Mouse (Mus musculus) cerebellum, adult 18-20 months (tissue): ENCODE measurements at regions not wholly inside any gene's neighbourhood (a gene's known extent, or its start where the extent isn't known, plus 50 kb on each side); places are given as distances from the start of the nearest gene placed in this dataset.

Experiments used
- DNase-seq, 2 experiments: peaks; one replicate each; pipeline ENCODE4 v3.0.0; 2021

DNA sequence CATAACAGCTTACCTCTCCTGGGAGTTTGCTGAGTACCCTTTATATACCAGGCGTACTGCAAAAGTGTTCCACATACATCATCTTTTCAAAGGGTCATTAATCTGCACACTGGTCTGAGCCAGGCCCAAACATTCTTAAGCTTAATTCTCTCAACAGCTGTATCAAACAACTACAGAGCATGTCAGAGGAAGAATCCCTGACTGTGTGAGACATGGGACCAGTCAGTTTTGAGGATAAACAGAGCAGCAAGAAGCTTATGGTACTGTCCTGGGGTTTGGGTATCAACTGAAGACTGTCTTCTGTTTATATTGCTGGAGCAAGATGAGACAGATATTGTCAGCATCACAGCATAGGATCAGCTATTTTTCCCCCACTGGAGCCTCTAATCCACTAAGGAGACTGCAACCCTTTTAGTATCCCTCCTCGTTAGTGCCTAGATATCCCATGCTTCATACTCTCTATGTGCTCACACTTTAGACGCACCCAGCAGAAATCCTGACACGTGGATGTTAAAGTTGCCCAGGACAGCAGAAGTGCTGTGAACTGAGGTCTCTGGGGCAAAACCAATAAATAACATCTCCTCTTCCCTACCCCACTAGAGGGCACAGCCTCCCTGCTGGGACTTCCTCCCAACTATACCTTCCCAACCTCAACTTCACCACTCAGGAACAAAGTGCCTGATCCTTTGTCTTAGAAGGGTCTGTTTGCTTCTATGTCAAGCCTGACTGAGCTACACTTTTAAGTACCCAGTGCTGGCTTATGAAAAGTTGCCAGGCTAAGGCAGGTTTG lies 271.6 kb downstream of the Gm826 start:
- no peak for DNase-seq

DNA sequence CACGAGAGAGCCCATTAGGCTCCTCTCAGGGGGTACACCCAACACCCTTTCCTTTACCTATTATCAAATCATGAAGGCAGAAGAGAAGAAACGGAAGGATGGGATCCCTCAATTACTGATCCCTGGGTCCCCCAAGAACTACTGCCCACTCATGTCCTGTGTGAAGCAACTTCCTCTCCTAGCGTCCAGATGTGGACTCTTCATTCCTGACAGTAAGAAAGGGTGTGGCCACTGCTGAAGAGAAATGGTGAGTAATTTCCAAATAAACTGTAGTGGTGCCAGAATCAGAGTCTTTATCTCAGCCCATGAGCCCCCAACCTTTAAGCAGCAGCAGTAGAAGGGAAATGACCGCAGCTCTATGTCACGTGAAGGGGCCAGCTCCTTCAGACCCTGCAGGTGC lies 273.9 kb downstream of the Gm826 start:
- DNase-seq = no peak

DNA sequence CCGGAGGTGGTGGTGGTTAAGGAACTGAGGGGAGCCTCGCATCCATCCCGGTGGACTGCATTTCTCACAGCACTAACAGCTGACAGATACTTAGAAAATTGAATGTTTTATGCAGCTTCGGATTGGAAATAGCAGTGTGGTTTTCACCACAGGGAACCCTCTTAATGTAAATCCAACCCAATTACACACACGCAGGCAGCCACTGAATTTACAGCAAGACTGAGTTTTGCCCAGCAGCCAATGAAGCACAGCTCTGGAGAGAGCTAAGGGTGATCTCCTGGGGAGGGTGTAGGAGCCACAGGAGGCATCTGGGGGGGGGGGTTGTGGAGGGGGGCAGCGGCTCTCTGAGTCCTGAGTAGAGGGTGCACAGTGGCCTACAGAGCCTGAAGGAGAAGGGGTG lies 276.8 kb downstream of the Gm826 start:
- DNase-seq = no peak

DNA sequence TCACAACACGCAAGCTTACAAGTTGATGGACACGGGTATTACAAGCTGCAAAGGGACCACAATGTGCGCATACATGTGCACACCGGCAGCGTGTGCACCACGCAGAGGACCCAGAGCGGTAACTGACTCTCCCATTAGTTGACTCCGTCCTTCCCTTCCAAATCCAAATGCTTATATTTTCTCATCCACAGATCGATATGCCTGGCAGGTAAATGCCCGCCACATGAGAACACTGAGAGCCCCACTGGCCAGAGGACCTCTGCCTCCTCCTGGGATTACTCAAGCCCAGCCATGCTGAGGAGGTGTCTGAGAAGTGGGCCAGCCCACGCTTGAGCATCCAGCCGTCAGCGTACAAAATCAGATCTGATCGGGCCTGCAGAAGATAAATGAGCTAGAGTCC lies 279.6 kb downstream of the Gm826 start:
- no peak for DNase-seq

DNA sequence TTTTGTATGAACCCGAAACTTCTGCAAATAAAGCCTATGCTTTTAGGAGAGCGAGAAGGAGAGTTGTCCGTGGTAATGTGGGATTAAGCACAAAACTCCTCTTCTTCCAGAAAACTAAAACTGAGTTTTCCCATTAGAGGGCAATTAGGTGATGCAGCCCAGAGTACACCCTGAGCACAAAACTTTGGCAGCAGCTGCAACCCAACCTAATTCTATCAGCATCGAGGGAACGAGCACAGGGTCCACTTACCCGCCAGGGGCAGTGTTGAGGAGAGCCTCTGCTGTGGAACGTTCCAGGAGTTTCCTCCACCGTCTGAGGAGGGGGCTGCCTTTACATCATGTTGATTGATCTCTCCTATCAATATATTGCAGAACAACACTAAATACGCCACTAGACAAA lies 285.7 kb downstream of the Gm826 start:
- no peak for DNase-seq

- no peak for DNase-seq
These were observed 286.9 kb downstream of the Gm826 start for GRCm38 (mm10) chr2:160046881-160047543.

DNA sequence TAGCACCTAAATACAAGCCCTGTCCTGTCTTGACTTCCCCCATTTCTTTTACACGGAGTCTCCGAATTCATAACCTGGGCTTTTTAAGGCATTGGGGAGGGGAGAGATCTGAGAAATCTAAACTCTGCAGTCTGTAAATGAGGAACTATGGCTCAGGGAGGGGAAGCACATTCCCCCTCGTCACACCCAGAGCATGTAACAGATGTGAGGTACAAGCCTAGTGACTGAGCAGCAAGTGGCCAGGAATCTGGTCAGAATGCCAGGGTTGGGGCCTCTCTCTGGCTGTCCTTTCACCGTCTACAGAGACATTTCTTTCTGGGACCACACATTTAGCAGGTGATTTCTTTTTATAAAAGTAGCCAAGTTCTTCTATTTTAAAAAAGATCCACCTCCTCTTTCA lies 289.4 kb downstream of the Gm826 start:
- DNase-seq = no peak

DNA sequence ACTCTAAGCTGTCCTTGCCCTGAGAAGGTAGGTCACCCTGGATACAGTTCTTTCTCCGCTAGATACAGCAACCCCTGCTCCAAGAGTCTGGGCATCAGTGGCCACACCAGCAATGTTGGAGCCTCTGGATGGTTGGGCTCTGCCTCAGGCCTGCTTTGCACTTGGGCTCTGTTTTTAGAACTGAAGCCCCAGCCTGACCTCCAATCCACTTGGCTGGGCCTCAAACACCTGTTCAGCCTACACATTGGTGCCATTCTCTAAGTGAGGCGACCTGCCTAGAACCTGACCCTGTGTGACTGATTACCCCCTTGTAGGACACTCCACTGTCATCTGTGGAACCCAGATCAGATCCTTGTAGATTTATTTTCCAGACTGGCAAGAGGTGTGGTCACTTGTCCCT lies 289.8 kb downstream of the Gm826 start:
- DNase-seq = no peak

DNA sequence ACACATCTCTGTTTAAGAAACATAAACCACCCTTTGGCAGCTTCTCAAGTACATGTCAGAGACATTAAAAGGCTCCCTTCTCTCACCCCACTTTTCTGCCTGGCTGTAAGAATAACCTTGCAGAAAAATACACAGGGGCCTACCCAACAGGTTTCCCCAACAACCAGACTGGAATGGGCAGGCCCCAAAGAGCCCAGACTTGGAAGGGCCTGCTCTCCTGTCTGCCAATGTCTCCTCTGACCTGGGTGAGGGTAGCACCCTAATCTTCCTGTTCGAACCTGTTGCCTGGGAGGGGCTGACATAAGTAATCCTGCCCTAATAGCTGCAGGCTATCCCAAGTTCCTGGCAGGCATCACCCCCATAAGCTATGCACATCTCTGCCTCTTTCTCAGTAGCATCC lies 304.5 kb downstream of the Gm826 start:
- DNase-seq = no peak

DNA sequence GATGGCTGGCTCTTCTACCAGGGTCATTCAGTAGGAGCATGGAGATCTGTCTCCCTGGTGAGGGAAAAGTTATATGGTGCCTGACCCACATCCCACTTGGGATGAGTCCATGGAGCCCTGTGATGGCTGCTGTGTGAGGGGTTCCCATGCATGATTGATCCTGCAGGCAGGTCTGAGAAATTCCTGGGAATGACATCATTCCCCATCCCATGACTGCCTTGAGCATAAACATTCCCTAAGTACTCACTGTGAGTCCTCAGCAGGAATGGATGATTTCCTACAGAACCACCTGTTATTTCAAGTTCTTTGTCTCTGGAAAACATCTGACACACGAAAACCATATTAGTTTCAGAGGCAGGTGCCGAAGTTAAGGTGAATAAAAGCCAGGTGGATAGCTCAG lies 305.5 kb downstream of the Gm826 start:
- DNase-seq = no peak

- DNase-seq = no peak
These were observed 308.1 kb downstream of the Gm826 start for GRCm38 (mm10) chr2:160025911-160026310.

DNA sequence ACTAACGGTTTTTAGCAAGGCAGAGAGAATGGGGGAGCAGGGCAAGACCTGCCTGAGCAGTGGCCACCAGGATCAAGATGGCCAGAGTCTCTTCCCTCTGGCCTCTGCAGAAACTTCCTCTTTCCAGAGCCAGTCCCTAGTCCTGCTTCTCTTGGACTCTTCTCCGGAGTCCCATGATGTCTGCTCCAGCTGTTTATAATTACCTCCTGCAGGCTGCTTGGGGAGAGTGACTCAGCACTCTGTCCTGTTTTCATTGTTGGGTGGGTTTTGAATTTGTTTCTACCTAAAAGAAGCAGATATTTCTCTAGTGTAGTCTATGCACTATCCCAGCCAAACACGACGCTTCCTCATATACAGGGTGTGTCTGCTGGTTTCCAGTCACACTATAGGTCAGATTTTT lies 312.4 kb downstream of the Gm826 start:
- DNase-seq = no peak

GRCm38 (mm10) chr2:160020876-160021275 lies 313.1 kb downstream of the Gm826 start:
- no peak for DNase-seq

GRCm38 (mm10) chr2:160017020-160017812 lies 316.7 kb downstream of the Gm826 start:
- no peak for DNase-seq

DNA sequence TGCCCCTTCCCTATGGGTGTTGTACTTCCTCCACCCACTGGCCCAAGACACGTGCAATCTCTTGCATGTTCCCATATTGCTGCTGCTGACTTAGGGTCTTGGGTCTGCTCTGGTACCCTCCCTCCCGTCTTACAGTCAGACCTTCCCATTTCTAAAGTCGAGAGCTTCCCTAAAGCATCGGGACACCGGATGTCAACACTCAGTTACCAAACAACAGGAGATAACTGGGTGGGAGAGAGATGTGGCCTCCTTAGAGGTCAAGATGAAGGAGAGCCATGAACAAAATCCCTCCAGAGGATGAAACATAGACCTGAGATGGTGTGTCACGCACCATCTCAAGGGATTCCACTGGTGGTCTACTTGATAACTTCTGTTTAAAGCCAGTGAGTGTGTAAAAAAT lies 322.5 kb downstream of the Gm826 start:
- no peak for DNase-seq

DNA sequence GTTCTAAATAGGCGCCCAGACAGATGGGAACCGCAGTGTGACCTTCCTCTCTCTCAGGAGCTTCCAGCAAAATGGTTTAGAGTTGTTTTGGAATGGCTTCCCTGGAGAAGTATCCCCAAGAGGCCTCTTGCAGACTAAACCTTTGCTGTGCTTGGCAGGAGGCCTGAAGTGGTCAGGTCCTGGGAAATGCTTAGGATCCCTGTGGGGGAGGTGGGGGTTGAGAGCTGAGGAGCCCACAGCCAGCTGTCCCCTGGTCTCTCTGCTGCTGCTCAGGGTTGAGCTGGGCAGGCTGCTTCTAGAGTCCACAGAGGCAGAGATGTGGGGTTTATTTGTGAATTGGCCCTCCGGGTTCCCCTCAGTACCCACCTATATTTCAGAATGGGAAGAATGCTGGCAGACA lies 331.3 kb downstream of the Gm826 start:
- no peak for DNase-seq

- DNase-seq = peak; percentile 3
These were observed 333.5 kb downstream of the Gm826 start for GRCm38 (mm10) chr2:160000449-160000848.

- no peak for DNase-seq
These were observed 336.6 kb downstream of the Gm826 start for GRCm38 (mm10) chr2:159997395-159997794.

DNA sequence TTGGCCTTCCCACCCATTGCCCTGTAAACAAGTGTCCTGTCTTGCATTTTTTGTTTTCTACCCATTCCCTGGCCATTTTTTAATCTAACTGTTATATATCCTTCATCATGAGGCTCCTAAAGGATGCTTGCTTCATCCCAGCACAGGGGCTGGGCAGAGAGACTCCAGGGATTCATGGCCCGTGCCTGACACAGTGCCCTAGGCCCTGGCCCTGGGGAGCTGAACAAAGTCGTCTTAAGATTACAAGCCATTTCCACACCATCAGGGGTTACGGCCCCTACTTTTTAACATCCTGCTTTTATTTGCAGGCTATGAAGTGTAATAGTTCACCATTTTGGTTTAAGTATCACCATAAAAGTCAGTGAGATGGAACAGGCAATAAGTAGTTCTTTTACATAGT lies 339.5 kb downstream of the Gm826 start:
- no peak for DNase-seq

GRCm38 (mm10) chr2:159986719-159987118 lies 347.2 kb downstream of the Gm826 start:
- DNase-seq = no peak

DNA sequence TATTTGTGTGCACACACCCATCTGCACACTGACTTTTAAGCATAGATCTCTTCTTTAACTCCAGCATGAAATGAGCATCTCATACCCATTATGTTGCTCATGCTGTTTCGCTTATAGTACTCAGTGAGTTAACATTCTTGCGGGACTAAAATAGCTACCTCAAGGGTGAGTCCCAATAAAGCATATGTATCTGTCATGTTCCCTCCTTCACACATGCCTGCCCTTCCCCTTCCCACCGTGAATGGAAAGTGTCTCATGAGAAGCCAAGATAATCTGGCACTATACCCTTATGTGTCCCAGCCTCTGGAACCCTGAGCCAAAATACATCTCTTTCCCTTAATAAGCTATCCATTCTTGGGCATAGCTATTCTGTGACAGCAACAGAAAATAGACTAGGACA lies 352.3 kb downstream of the Gm826 start:
- no peak for DNase-seq

DNA sequence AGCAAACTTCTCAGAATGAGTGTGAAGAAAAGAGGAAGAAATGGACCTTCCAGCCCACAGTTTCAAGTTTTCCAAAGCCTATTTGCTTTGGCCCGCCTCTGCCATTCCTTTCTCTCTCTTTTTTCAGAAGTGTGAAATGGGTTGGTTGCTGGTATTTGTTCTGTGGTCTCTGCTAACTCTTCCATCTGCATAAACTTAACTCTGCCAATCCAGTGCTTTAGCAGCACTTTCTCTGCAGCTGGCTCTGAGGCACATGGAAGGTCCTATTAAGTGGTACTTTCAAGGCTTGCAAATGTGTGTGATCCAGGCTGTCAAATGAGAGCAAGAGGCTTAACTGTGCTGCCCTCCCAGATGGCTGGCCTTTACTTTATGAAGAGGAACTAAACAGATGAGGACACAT lies 383.6 kb downstream of the Gm826 start:
- DNase-seq = no peak

DNA sequence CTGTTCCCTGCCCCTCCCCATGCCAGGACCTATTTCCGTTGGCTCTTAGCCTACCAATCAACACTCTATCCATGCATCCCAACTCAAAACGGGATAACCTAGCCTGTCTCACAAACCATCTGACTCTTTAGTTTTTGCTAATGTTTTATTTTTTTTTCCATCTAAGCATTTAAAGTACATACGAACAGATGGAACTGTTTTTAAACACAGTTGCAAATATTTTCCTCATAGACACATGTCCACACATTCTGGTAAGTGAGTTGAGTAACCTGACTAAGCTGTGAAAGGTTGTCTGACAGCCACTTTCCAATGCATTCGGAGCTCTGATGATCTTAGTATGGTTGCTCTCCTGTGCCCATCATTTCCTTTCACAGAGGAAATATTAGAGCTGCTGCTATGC lies 384.9 kb downstream of the Gm826 start:
- DNase-seq = no peak

DNA sequence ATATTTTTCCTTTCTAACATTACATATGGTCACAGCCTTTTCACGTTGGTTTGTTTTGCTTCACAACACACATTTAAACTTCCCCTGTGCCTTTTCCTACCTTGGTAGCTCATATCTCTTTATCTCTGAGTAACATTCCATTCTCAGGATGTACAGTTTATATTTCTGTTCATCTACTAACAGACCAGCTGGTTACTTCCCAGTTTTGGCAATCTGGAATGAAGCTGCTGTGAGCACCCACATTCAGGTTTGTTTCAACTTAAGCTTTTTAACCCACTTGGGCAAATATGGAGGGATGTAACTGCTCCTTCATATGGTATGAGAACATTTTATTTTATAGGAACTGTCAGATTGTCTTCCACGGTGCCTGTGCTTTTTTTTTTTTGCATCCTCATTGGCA lies 403.2 kb downstream of the Gm826 start:
- no peak for DNase-seq
